Mouse (Mus musculus): ENCODE data around the gene Galns.
A peak's percentile ranks its signal among the peaks of the same experiment; 100 is the strongest.

Galns gene

GRCm38 (mm10) chr8:122564363-122565352 lies 46.6 kb downstream of the Galns start:
- DNase-seq = no peak

- DNase-seq = no peak
These were observed 50.1 kb downstream of the Galns start for GRCm38 (mm10) chr8:122561199-122561598.

GRCm38 (mm10) chr8:122558671-122559349 lies 52.5 kb downstream of the Galns start:
- DNase-seq = peak; percentile 79 to 87

GRCm38 (mm10) chr8:122557248-122558038 lies 53.8 kb downstream of the Galns start:
- no peak for DNase-seq

- peak; percentile 64 to 78 for DNase-seq
These were observed 54.9 kb downstream of the Galns start for GRCm38 (mm10) chr8:122556030-122557009.

DNA sequence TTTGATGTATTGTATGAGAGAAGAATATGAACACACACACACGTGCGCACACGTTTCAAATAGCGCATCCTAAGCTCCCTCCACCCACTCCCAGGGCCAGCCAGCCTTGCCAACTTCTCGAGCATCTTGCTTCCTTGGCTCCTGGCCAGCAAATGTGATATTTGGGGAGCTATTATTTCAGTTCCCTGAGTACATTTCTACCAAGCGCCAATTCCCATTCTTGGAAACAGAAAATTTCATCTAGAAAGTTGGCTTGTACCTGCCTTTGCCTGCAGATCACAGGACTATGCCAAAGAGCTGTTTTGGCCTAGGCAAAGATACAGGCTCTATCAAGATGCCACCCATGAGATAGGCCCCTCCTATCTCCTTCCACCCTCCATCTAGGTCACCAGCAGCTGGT lies 56.5 kb downstream of the Galns start:
- no peak for DNase-seq

DNA sequence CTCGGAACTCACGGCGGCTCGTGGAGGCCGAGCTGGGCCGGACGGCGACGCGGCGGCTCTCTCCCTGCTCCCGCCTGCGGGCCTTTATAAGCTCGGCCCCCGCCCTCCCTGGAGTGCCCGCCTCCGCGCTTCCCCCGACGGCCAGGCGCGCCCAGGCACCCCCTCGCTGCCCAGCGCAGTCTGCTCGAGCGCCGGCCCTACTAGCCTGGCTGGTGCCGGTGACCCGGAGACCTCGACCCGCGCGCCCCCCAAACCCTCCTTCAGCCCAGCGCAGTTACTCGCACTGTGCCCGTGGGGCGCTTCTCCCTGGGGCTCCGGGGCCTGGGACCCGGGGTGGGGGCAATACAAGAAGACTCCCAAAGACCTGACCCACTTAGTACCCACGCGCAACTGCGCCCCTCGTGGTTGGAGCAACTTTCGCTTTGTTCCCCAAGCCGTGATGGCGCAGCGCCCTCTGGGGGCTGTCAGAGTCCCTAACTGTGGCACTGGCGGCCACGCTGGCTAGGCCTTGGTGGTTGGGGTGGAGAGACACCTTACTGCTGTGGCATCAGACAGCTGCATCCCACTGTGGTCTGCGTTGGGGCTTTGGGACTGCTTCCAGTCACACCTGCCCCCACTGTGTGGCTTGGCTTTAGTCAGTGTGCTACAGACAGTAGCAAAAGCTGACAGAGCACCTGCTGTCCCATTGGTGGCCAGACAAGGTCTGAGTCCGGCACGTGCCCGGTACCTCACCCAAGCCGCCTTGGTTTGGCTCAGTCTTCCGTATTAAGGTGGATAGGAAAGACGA lies 59.8 kb downstream of the Galns start, which contains the start of gene Piezo1:
Piezo1 (minus strand) TSS at position 65 of the 787 bp plus-strand sequence.
- peak; percentile 97 for DNase-seq

GRCm38 (mm10) chr8:122550995-122551264 lies 60.3 kb downstream of the Galns start:
- DNase-seq = no peak

- peak; percentile 74 to 85 for DNase-seq
These were observed 60.8 kb downstream of the Galns start for GRCm38 (mm10) chr8:122550234-122550994.

GRCm38 (mm10) chr8:122548891-122549439 lies 62.3 kb downstream of the Galns start:
- no peak for DNase-seq

GRCm38 (mm10) chr8:122548331-122548730 lies 62.9 kb downstream of the Galns start:
- no peak for DNase-seq

- peak; percentile 46 to 66 for DNase-seq
These were observed 63.4 kb downstream of the Galns start for GRCm38 (mm10) chr8:122547815-122548214.

DNA sequence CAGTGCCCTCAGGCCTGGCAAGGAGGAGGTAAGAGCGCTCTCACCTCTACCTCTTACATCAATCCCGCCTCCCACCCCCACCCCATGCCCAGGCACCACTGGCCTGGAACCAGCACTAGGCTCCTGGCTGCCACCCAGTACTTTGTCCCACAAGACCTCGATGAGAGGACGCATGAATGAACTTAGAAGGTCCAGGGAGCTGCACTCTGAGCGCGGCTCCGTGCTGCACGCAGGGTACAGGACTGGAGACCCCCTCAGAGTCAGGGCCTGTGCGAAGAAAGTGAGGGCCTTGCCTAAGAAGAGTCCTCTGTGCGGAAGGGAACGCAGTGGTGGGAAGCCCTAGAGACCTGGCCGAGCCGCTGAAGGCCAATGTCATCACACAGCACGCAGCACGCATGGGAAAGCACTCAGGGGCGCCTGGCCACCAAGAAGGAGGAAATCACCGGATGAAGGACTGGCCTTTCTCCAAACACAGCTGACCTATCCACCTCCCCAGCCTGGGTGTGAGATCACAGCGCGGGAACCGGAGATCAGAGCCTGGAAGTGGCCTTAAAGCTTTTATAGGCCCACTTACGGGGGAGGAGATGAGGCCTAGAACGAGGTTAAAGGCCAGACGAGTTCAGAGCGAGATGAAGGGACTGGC lies 64.3 kb downstream of the Galns start:
- peak; percentile 82 to 88 for DNase-seq

GRCm38 (mm10) chr8:122546066-122546755 lies 65.1 kb downstream of the Galns start:
- no peak for DNase-seq

DNA sequence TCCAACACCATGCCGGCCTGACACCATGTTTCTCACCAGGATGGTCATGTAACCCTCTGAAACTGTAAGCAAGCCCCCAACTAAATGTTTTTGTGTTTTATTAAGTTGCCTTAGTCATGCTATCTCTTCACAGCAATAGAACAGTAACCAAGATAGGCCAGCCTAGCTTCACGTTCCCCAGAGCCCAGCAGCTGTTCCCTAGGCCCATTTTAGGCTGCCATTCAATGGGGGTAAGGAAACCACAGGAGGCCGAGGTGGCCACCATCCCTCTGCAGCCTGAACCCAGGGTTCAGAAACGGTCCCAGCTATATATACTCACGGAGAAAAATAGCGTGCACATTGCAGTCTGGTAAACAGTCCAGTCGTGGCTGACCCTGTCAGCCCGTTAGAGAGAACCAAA lies 67.1 kb downstream of the Galns start:
- no peak for DNase-seq

- DNase-seq = no peak
These were observed 72.8 kb downstream of the Galns start for GRCm38 (mm10) chr8:122538310-122539076.

DNA sequence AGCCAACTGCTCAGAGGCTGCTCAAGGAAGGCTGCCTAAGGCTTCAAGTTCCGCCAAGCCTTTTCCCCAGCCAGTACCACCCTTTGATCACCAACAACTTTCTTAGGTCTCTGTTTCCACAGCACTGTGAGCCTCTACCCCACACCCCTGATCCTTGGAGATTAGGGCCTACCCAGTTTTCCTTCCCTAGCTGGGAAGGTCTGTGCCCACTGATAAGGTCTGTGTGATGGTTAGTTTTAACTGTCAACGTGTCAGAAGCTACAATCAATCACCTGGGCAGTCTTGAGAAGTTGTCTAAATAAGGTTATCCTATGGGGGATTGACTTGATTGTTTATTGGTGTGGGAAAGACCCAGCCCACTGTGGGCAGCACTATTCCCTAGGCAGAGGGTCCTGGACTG lies 73.5 kb downstream of the Galns start:
- DNase-seq = no peak

- DNase-seq = peak; percentile 67 to 83
These were observed 74.2 kb downstream of the Galns start for GRCm38 (mm10) chr8:122537033-122537432.

All from kidney, postnatal 4 days (tissue).